Mouse (Mus musculus): Measurements from ENCODE around the gene Ndel1. TPM values are rescaled to one million over a fixed set of nuclear protein-coding genes. Genes with fewer than 3 reads are reported as not detected.

Ndel1 gene
- polyA plus RNA-seq, 1 experiment from 2014 or later: 54.4 TPM

GRCm38 (mm10) chr11:68874841-68875240 lies 3.2 kb upstream of the Ndel1 start:
- 0% methylated on average over 2 of the region's 2 CpGs for WGBS
- H3K4me2 ChIP-seq (ENCODE audit: low read depth, low read length): no peak overlapping the region
- H3K9me3 ChIP-seq (replicated peaks; ENCODE audit: control insufficient read depth, low read length): no peaks in the 10 kb centered on the region
- peak; percentile 86 for DNase-seq (ENCODE audit: low spot score)
- H3K36me3 ChIP-seq (replicated peaks; ENCODE audit: control insufficient read depth, insufficient read depth, low read depth, low read length): no peaks in the 10 kb centered on the region
- no peak overlapping the region for H3K4me3 ChIP-seq (ENCODE audit: low read depth, low read length)
- no peak for ATAC-seq (replicated peaks; ENCODE audit: insufficient number of reproducible peaks, low FRiP score, low TSS enrichment, low read depth)
- no peak overlapping the region for H3K27ac ChIP-seq (replicated peaks; ENCODE audit: low read depth, low read length)
- H3K9ac ChIP-seq (replicated peaks; ENCODE audit: low read length): no peak overlapping the region
- H3K27me3 ChIP-seq (ENCODE audit: control insufficient read depth, insufficient read depth, low read length): no peaks in the 10 kb centered on the region
- H3K4me1 ChIP-seq (ENCODE audit: control insufficient read depth, insufficient read depth, low read length): no peaks in the 10 kb centered on the region

- no peak for ATAC-seq (replicated peaks; ENCODE audit: insufficient number of reproducible peaks, low FRiP score, low TSS enrichment, low read depth)
- Histone ChIP-seq H3K36me3 (replicated peaks; ENCODE audit: control insufficient read depth, insufficient read depth, low read depth, low read length) (no peaks in the 10 kb centered on the region), H3K4me1 (ENCODE audit: control insufficient read depth, insufficient read depth, low read length) (no peaks in the 10 kb centered on the region), H3K27ac (replicated peaks; ENCODE audit: low read depth, low read length) (no peak overlapping the region), H3K27me3 (ENCODE audit: control insufficient read depth, insufficient read depth, low read length) (no peaks in the 10 kb centered on the region), H3K9ac (replicated peaks; ENCODE audit: low read length) (no peak overlapping the region), H3K4me2 (ENCODE audit: low read depth, low read length) (no peak overlapping the region), H3K9me3 (replicated peaks; ENCODE audit: control insufficient read depth, low read length) (no peaks in the 10 kb centered on the region), H3K4me3 (ENCODE audit: low read depth, low read length) (no peak overlapping the region)
- WGBS: 83% methylated on average over 9 of the region's 9 CpGs
- no peak for DNase-seq (ENCODE audit: low spot score)
These were observed 381 bp downstream of the Ndel1 start for GRCm38 (mm10) chr11:68871277-68871676.

- ATAC-seq (replicated peaks; ENCODE audit: insufficient number of reproducible peaks, low FRiP score, low TSS enrichment, low read depth) (no peak), DNase-seq (ENCODE audit: low spot score) (peak; percentile 6)
- Histone ChIP-seq H3K4me3 (ENCODE audit: low read depth, low read length) (no peak overlapping the region), H3K27me3 (ENCODE audit: control insufficient read depth, insufficient read depth, low read length) (no peaks in the 10 kb centered on the region), H3K9ac (replicated peaks; ENCODE audit: low read length) (no peak overlapping the region), H3K36me3 (replicated peaks; ENCODE audit: control insufficient read depth, insufficient read depth, low read depth, low read length) (no peaks in the 10 kb centered on the region), H3K27ac (replicated peaks; ENCODE audit: low read depth, low read length) (no peak overlapping the region), H3K4me1 (ENCODE audit: control insufficient read depth, insufficient read depth, low read length) (no peaks in the 10 kb centered on the region), H3K4me2 (ENCODE audit: low read depth, low read length) (no peak overlapping the region), H3K9me3 (replicated peaks; ENCODE audit: control insufficient read depth, low read length) (no peaks in the 10 kb centered on the region)
- 67% methylated on average over 9 of the region's 9 CpGs for WGBS
These were observed 7.0 kb downstream of the Ndel1 start for GRCm38 (mm10) chr11:68864544-68865189.

DNA sequence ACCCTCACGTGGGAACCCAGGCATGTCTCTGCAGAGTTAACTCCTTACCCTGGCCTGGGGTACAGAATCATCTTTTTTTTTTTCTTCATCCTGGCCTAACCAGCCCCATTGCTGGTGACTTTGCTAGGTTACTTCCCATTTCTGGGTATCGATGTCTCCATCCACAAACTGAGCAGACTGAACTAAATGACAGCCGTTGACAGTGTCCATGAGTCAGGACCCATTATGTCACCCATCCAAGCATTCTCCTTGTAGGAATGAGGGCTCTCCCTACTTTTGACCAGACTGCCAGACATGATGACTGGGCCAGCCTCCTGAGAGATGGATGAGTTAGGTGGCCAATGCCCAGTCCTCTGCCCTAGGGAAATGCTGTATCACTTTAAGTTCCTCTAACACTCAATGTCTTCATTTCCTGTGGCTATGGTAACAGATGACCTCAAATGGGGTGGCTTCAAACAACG lies 8.0 kb downstream of the Ndel1 start:
- Histone ChIP-seq H3K4me3 (ENCODE audit: low read depth, low read length) (no peak overlapping the region), H3K4me1 (ENCODE audit: control insufficient read depth, insufficient read depth, low read length) (no peaks in the 10 kb centered on the region), H3K9me3 (replicated peaks; ENCODE audit: control insufficient read depth, low read length) (no peaks in the 10 kb centered on the region), H3K9ac (replicated peaks; ENCODE audit: low read length) (no peak overlapping the region), H3K4me2 (ENCODE audit: low read depth, low read length) (no peak overlapping the region), H3K27me3 (ENCODE audit: control insufficient read depth, insufficient read depth, low read length) (no peaks in the 10 kb centered on the region), H3K36me3 (replicated peaks; ENCODE audit: control insufficient read depth, insufficient read depth, low read depth, low read length) (no peaks in the 10 kb centered on the region), H3K27ac (replicated peaks; ENCODE audit: low read depth, low read length) (no peak overlapping the region)
- WGBS: 76% methylated on average over 4 of the region's 4 CpGs
- DNase-seq (ENCODE audit: low spot score) (no peak), ATAC-seq (replicated peaks; ENCODE audit: insufficient number of reproducible peaks, low FRiP score, low TSS enrichment, low read depth) (no peak)

DNA sequence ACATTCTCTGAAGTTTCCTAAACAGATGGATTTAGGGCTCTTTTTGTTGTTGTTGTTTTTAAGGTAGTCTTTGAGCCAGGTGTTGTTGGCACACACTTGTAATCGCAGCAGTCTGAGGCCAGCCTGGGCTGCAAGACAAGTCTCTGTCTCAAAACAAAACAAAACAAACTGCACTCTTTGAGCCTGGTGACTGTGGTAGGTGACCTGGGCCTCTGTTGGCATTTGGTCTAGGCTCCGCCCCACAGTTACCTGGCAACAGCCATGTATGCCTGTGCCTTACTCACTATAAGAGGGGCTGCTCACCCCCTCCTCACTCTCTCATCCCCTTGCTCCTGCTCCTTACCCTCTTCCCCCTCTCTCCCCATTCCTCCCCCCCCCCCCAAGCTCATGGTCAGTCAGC lies 9.4 kb downstream of the Ndel1 start:
- DNase-seq (ENCODE audit: low spot score): no peak
- no peak overlapping the region for H3K4me2 ChIP-seq (ENCODE audit: low read depth, low read length)
- no peaks in the 10 kb centered on the region for H3K36me3 ChIP-seq (replicated peaks; ENCODE audit: control insufficient read depth, insufficient read depth, low read depth, low read length)
- H3K27me3 ChIP-seq (ENCODE audit: control insufficient read depth, insufficient read depth, low read length): no peaks in the 10 kb centered on the region
- no peak overlapping the region for H3K4me3 ChIP-seq (ENCODE audit: low read depth, low read length)
- no peak overlapping the region for H3K27ac ChIP-seq (replicated peaks; ENCODE audit: low read depth, low read length)
- WGBS: 74% methylated on average over 2 of the region's 2 CpGs
- no peaks in the 10 kb centered on the region for H3K9me3 ChIP-seq (replicated peaks; ENCODE audit: control insufficient read depth, low read length)
- ATAC-seq (replicated peaks; ENCODE audit: insufficient number of reproducible peaks, low FRiP score, low TSS enrichment, low read depth): no peak
- H3K9ac ChIP-seq (replicated peaks; ENCODE audit: low read length): no peak overlapping the region
- no peaks in the 10 kb centered on the region for H3K4me1 ChIP-seq (ENCODE audit: control insufficient read depth, insufficient read depth, low read length)

- Histone ChIP-seq H3K27me3 (ENCODE audit: control insufficient read depth, insufficient read depth, low read length) (no peaks in the 10 kb centered on the region), H3K4me1 (ENCODE audit: control insufficient read depth, insufficient read depth, low read length) (no peaks in the 10 kb centered on the region), H3K36me3 (replicated peaks; ENCODE audit: control insufficient read depth, insufficient read depth, low read depth, low read length) (no peaks in the 10 kb centered on the region), H3K9ac (replicated peaks; ENCODE audit: low read length) (no peak overlapping the region), H3K4me2 (ENCODE audit: low read depth, low read length) (no peak overlapping the region), H3K27ac (replicated peaks; ENCODE audit: low read depth, low read length) (no peak overlapping the region), H3K4me3 (ENCODE audit: low read depth, low read length) (no peak overlapping the region), H3K9me3 (replicated peaks; ENCODE audit: control insufficient read depth, low read length) (no peaks in the 10 kb centered on the region)
- ATAC-seq (replicated peaks; ENCODE audit: insufficient number of reproducible peaks, low FRiP score, low TSS enrichment, low read depth): no peak
- no peak for DNase-seq (ENCODE audit: low spot score)
- WGBS: 78% methylated on average over 8 of the region's 8 CpGs
These were observed 11.6 kb downstream of the Ndel1 start for GRCm38 (mm10) chr11:68859943-68860593.

DNA sequence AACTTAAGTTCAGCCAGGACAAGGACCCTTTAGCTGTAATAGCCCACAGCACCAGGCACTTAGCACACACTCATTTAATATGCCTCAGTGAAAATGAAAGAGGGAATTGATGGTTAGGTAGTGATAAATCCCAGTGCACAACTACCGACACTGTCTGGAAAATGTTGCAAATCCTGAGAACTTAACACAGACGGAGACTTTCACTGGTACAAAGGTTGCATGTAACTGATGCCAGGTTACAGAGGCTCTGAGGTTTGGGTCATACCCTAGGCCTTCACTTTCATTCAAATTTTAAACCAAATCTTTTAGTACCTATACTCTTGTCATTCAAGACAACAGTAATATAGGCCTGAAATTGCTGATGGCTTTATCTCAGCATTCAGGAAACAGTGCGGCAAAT lies 14.3 kb downstream of the Ndel1 start:
- ATAC-seq (replicated peaks; ENCODE audit: insufficient number of reproducible peaks, low FRiP score, low TSS enrichment, low read depth) (no peak), DNase-seq (ENCODE audit: low spot score) (no peak)
- Histone ChIP-seq H3K9me3 (replicated peaks; ENCODE audit: control insufficient read depth, low read length) (no peaks in the 10 kb centered on the region), H3K4me1 (ENCODE audit: control insufficient read depth, insufficient read depth, low read length) (no peaks in the 10 kb centered on the region), H3K27ac (replicated peaks; ENCODE audit: low read depth, low read length) (no peak overlapping the region), H3K4me2 (ENCODE audit: low read depth, low read length) (no peak overlapping the region), H3K36me3 (replicated peaks; ENCODE audit: control insufficient read depth, insufficient read depth, low read depth, low read length) (no peaks in the 10 kb centered on the region), H3K27me3 (ENCODE audit: control insufficient read depth, insufficient read depth, low read length) (no peaks in the 10 kb centered on the region), H3K9ac (replicated peaks; ENCODE audit: low read length) (no peak overlapping the region), H3K4me3 (ENCODE audit: low read depth, low read length) (no peak overlapping the region)
- WGBS: 87% methylated on average over 3 of the region's 3 CpGs

DNA sequence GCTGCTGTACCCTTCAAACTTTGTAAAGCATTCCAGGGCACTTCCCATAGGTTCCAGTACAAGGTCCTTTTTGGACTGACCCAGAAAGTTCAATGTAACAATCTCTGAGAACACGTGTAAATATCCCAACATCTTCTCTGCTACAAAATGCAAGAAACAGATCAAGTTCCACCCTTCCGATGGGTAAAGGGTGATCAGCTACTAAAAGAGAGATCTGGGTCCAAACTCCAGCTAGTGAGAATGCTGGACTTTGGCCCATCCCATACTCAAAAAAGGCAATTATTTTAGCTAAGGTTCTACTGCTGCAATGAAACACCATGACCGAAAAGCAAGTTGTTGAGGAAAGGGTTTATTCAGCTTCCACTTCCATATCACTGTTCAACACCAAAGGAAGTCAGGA lies 17.0 kb downstream of the Ndel1 start:
- no peak overlapping the region for H3K4me3 ChIP-seq (ENCODE audit: low read depth, low read length)
- H3K27me3 ChIP-seq (ENCODE audit: control insufficient read depth, insufficient read depth, low read length): no peaks in the 10 kb centered on the region
- H3K9ac ChIP-seq (replicated peaks; ENCODE audit: low read length): no peak overlapping the region
- H3K9me3 ChIP-seq (replicated peaks; ENCODE audit: control insufficient read depth, low read length): no peaks in the 10 kb centered on the region
- DNase-seq (ENCODE audit: low spot score) (no peak), ATAC-seq (replicated peaks; ENCODE audit: insufficient number of reproducible peaks, low FRiP score, low TSS enrichment, low read depth) (no peak)
- no peaks in the 10 kb centered on the region for H3K4me1 ChIP-seq (ENCODE audit: control insufficient read depth, insufficient read depth, low read length)
- no peaks in the 10 kb centered on the region for H3K36me3 ChIP-seq (replicated peaks; ENCODE audit: control insufficient read depth, insufficient read depth, low read depth, low read length)
- no peak overlapping the region for H3K27ac ChIP-seq (replicated peaks; ENCODE audit: low read depth, low read length)
- 89% methylated on average over 3 of the region's 3 CpGs for WGBS
- H3K4me2 ChIP-seq (ENCODE audit: low read depth, low read length): no peak overlapping the region
